Mouse (Mus musculus) erythroblast, embryonic 14.5 days (primary cell): ENCODE results near the gene Med12.

ENCODE experiments used
- GATA1 ChIP-seq: IDR thresholded peaks from 2 replicates; pipeline ENCODE4 v1.6.1; 2012; ENCODE audit warnings: low read length, inconsistent platforms, mixed read lengths
- TAL1 ChIP-seq: IDR thresholded peaks from 3 replicates; pipeline ENCODE4 v1.6.1; 2012; ENCODE audit warnings: low read length, inconsistent platforms, mixed read lengths

GRCm38 (mm10) chrX:101285953-101286670 is 12.3 kb downstream of the Med12 start:
- no peak for TF ChIP-seq TAL1
- TF ChIP-seq GATA1 = no peak
